Mouse (Mus musculus) pancreas, adult 10 weeks (tissue): ENCODE data around the gene Cd200r1. TPM values are rescaled to one million over a fixed set of nuclear protein-coding genes. Genes with fewer than 3 reads are reported as not detected.

ENCODE experiments used
- polyA plus RNA-seq: library from polyadenylated mRNA; stranded (reverse); fragments of 350-450 nt; fragmentation: Illumina TruSeq; extraction: RNeasy Lipid Tissue Mini Kit (QIAGEN cat#74804); gene quantifications from one replicate; pipeline ENCODE4 v1.2.3, GENCODE M21; 2015; ENCODE audit warnings: low read depth, low replicate concordance; ENCODE audit not compliant: insufficient read depth

Cd200r1 gene
- not detected for polyA plus RNA-seq

DNA sequence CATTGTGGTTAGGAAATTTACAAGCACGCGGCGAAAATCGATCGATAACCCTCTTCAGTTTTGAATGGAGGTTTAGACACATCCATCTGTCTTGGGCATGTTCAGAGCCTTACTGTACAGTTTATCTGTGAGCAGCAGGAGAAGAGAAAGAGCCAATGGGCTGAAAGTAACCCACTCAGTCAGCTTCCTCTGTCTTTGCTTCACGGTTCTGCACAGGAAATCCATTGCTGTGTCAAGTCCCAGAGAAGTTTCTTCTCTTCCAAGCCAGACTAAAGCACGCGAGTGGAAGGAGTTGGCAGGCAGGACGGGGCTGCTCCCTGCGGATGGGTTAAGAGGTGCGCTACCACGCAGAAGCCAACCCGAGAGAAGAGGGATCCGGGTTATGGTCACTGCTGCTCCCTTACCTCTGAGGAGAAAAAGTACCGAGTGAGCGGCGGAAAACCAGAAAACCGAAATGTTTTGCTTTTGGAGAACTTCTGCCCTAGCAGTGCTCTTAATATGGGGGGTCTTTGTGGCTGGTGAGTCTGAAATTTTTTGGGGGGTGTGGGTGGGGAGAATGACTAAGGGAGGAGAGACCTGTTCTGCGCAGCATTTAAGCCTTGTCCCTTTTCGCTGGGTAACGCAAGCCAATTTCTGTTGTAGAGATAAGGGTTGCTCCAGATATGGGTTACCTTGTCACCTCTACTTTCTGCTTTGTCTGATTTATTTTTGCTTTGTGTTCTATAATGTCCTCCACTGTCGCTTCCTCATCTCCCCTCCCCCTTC is at the start of gene Cd200r1:
Gene Cd200r1 (plus strand): TSS at position 182 of the 765 bp plus-strand sequence.

DNA sequence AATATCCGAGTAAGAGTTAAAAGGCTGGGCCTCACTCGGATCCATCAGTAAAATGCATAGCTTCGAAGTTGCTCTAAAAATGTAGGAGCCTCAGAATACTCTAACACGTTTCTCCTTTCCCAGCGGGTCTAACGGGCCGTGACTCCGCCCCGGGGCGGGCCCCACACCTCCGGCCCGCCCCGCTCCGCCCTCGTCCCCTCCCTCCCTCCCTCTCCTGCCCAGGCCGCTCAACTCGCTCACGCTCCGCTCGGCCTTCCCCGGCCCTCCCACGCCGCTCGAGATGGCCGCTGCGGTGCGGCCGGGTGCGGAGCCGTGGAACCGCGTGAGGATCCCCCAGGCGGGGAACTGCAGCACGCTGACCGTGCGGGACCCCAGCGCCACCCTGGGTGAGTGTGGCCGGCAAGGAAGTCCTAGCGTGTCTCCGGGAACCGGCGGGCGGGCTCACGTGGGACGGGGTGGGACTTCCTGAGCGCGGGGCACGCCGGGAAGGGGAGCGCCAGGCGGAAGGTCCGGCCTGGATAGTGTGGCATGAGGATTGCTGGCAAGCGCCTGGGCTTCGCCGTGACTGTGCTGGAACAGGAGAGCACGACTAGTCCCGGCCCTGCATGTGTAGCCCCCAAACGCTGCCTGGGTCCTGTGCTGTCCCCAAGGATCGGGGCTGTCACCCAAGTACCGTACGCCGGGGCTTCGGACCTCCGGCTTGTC is 41.3 kb upstream of the Cd200r1 start, which contains the start of gene Nepro:
Gene Nepro (plus strand): TSS at position 219 of the 705 bp plus-strand sequence.

DNA sequence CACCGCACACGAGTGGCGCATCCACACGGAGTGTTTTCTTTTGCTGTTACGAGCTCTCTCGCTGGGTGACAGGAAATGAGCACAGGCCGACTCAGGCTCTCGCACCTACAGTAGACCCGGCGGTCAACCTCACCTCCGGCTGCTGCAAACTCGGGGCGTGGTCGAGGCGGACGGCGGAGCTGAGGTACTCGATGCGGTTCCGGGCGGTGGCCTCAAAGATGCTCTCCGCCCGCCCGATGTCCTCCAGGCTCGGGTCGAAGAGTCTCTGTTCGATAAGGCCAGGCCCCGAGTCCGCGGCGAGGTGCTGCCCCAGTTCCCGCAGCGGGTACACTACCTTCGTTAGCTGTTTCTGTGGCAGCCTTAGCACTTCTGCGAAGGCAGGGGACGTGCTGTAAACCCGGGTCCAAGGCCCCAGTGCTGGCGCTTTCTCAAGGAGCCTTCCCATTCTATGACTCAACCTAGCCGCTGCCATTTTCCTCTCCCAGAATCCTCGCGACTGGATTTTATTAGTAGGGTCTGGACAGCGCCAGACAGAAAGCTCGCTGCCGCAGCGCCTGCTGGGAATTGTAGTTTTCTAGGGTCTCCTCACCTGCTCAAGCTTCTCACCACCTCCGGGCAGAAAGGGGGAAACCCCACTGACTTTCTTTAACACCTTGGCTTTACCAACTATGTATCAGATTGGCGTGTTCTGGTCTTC is 19.5 kb upstream of the Cd200r1 start, which contains the start of gene Gtpbp8:
Gene Gtpbp8 (minus strand): TSS at position 498 of the 697 bp plus-strand sequence.

DNA sequence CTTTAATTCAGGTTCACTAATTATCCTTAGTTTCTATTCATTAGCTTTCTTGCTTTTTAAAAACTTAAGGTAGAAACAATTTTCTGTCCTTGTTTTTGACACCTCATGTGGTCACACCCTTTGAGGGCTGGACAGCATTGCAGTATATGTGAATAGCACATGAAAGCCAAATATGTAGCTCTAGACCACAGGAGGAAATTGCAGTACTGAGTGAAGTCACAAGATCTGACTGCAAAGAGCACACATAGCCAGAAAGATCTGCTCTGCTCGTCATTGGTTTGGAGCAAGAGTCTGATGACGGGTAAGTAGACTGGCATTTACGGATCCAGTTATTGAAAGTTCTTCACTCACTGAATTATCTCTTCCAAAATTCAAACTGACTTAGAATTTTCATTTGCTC is 46.0 kb downstream of the Cd200r1 start, which contains the start of gene Cd200r4:
Gene Cd200r4 (plus strand): TSS at position 190 of the 400 bp plus-strand sequence.

Other genes starting within 250 kb of the Cd200r1 start
- 4.6 TPM for gene Boc, start 206.8 kb upstream of the Cd200r1 start, polyA plus RNA-seq
- 1.7 TPM for gene Nepro, start 41.4 kb upstream of the Cd200r1 start, polyA plus RNA-seq
- 4.7 TPM for gene Gtpbp8, start 19.4 kb upstream of the Cd200r1 start, polyA plus RNA-seq
- not detected for gene Cd200r4, start 46.0 kb downstream of the Cd200r1 start, polyA plus RNA-seq
- not detected for gene Cd200r2, start 101.4 kb downstream of the Cd200r1 start, polyA plus RNA-seq
- not detected for gene Cd200r3, start 177.9 kb downstream of the Cd200r1 start, polyA plus RNA-seq